Mouse (Mus musculus) kidney, postnatal 0 days (tissue): ENCODE results near the gene Morc4. TPM values are rescaled to one million over a fixed set of nuclear protein-coding genes. Genes with fewer than 3 reads are reported as not detected.

Experiments used
- ATAC-seq: fragments of 200-750 bp; cut with Nextera tagmentation; replicated peaks from 2 replicates; pipeline ENCODE4 v1.8.0; 2017; ENCODE audit warnings: low read depth, moderate number of reproducible peaks, moderate TSS enrichment, moderate library complexity; ENCODE audit not compliant: low FRiP score
- DNase-seq: peaks from one replicate; pipeline ENCODE4 v3.0.0-alpha.2; 2016; ENCODE audit warnings: low spot score
- H3K27ac ChIP-seq: fragments of 300-500 bp; sonication (generic); 2 replicates; pipeline ENCODE4 v1.5.1; 2014; ENCODE audit warnings: mild to moderate bottlenecking
- H3K27me3 ChIP-seq: fragments of 300-500 bp; sonication (generic); 2 replicates; pipeline ENCODE4 v1.6.1; 2014; ENCODE audit warnings: low read length, mixed read lengths; ENCODE audit not compliant: insufficient read depth
- H3K36me3 ChIP-seq: fragments of 300-500 bp; sonication (generic); 2 replicates; pipeline ENCODE4 v1.6.1; 2014; ENCODE audit warnings: low read length, mixed read lengths; ENCODE audit not compliant: insufficient read depth
- H3K4me1 ChIP-seq: fragments of 300-500 bp; sonication (generic); replicated peaks from 2 replicates; pipeline ENCODE4 v1.6.1; 2014; ENCODE audit warnings: antibody characterized with exemption, low read length, mixed read lengths; ENCODE audit not compliant: insufficient read depth
- H3K4me2 ChIP-seq: fragments of 300-500 bp; sonication (generic); 2 replicates; pipeline ENCODE4 v1.6.1; 2014; ENCODE audit warnings: mild to moderate bottlenecking, low read length, moderate library complexity, mixed read lengths
- H3K4me3 ChIP-seq: fragments of 300-500 bp; sonication (generic); replicated peaks from 2 replicates; pipeline ENCODE4 v1.5.1; 2014; ENCODE audit warnings: low read depth, low read length
- H3K9ac ChIP-seq: fragments of 300-500 bp; sonication (generic); 2 replicates; pipeline ENCODE4 v1.6.1; 2014; ENCODE audit warnings: low read depth, low read length
- H3K9me3 ChIP-seq: fragments of 300-500 bp; sonication (generic); replicated peaks from 2 replicates; pipeline ENCODE4 v1.6.1; 2016; ENCODE audit warnings: low read length, inconsistent platforms, mixed read lengths
- CTCF ChIP-seq: IDR thresholded peaks from 2 replicates; pipeline ENCODE4 v1.5.1; 2016; ENCODE audit warnings: antibody characterized with exemption, low read depth, mild to moderate bottlenecking, moderate library complexity
- WGBS: fragments of 180-500 bp; shearing (Covaris S2); extraction: QIAGEN DNeasy Blood & Tissue Kit; methylation state at CpG from one replicate; pipeline ENCODE4 v1.1.7; 2014; 5-methylcytosine and 5-hydroxymethylcytosine counted together
- polyA plus RNA-seq: library from polyadenylated mRNA; unstranded; fragments of >200 nt; fragmentation: Nextera tagmentation; extraction: Ambion mirVana; gene quantifications from 2 replicates; pipeline ENCODE4 v1.2.1, GENCODE M21; 2015

Gene Morc4
- polyA plus RNA-seq, 1 experiment from 2014 or later: 7.0 TPM

- Histone ChIP-seq H3K4me1 (no peaks in the 10 kb centered on the region), H3K27ac (peak overlapping the region; percentile 42; the same call in 1 of the 2 replicates), H3K36me3 (no peaks in the 10 kb centered on the region), H3K9me3 (no peaks in the 10 kb centered on the region), H3K4me3 (0 out of 2 replicates have a peak overlapping the region, but pooled peaks have one; percentile 5), H3K27me3 (no peaks in the 10 kb centered on the region), H3K9ac (no peak overlapping the region), H3K4me2 (no peak overlapping the region)
- 87% methylated on average over 10 of the region's 10 CpGs for WGBS
- TF ChIP-seq CTCF: no peak
- ATAC-seq: no peak
- DNase-seq: no peak
Observed at GRCm38 (mm10) chrX:139808501-139808900, 63.0 kb downstream of the Morc4 start.

DNA sequence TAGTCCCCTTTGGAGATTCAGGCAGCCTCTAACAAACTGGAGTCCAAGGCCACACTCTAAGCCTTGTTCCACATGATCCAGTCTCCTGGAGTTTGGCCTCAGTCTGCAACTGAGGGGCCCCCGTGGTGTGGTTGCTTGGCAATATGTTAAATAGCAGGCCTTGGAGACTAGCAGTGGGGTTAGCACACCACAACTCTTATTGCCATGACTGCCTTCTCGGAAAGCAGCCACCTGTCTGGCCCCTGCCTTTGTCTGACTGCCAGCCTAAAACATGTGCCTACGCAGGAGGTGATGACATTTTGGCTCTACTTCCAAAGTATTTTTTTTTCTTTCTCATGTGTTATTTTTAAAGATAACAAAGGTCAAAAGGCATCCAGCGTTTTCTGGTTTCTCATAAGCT is 63.4 kb downstream of the Morc4 start:
- Histone ChIP-seq H3K36me3 (no peaks in the 10 kb centered on the region), H3K27me3 (no peaks in the 10 kb centered on the region), H3K4me2 (no peak overlapping the region), H3K9ac (no peak overlapping the region), H3K9me3 (no peaks in the 10 kb centered on the region), H3K4me1 (no peaks in the 10 kb centered on the region), H3K27ac (peak overlapping the region; percentile 64), H3K4me3 (no peak overlapping the region)
- TF ChIP-seq CTCF: no peak
- 49% methylated on average over 4 of the region's 4 CpGs for WGBS
- ATAC-seq: peak; percentile 71
- DNase-seq: no peak

- 56% methylated on average over 2 of the region's 2 CpGs for WGBS
- no peak for DNase-seq
- ATAC-seq: peak; percentile 52
- Histone ChIP-seq H3K4me1 (no peaks in the 10 kb centered on the region), H3K27ac (0 out of 2 replicates have a peak overlapping the region, but pooled peaks have one; percentile 64), H3K4me2 (no peak overlapping the region), H3K4me3 (no peak overlapping the region), H3K36me3 (no peaks in the 10 kb centered on the region), H3K27me3 (no peaks in the 10 kb centered on the region), H3K9ac (no peak overlapping the region), H3K9me3 (no peaks in the 10 kb centered on the region)
- TF ChIP-seq CTCF: no peak
Observed at GRCm38 (mm10) chrX:139807391-139807790, 64.1 kb downstream of the Morc4 start.

GRCm38 (mm10) chrX:139805918-139806317 is 65.6 kb downstream of the Morc4 start:
- no peaks in the 10 kb centered on the region for H3K36me3 ChIP-seq
- WGBS: 65% methylated on average over 4 of the region's 4 CpGs
- DNase-seq: no peak
- no peaks in the 10 kb centered on the region for H3K9me3 ChIP-seq
- H3K27ac ChIP-seq: no peak overlapping the region
- no peak overlapping the region for H3K4me2 ChIP-seq
- ATAC-seq: peak; percentile 71
- no peaks in the 10 kb centered on the region for H3K4me1 ChIP-seq
- no peaks in the 10 kb centered on the region for H3K27me3 ChIP-seq
- no peak overlapping the region for H3K4me3 ChIP-seq
- H3K9ac ChIP-seq: no peak overlapping the region
- TF ChIP-seq CTCF: no peak

DNA sequence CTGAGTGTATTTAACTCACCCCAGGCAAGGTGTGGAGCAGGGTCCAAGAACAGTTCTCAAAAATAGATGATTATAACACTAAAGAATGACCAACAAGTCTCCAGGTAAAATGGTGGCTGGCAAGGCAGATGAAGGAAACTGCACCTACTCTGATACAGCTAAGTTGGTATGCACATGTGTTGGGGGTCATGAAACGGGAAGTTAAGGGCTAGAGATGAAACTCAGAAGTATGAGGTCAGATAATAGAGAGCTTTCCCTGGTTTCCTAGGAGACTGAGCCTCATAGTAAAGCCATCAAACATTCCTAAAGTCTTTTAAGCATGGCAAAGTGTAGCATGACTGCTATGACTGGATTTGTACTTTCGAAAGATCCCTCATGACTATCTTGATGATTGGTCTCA is 68.4 kb downstream of the Morc4 start:
- no peaks in the 10 kb centered on the region for H3K36me3 ChIP-seq
- ATAC-seq: no peak
- no peak for DNase-seq
- no peaks in the 10 kb centered on the region for H3K27me3 ChIP-seq
- no peak for TF ChIP-seq CTCF
- H3K9ac ChIP-seq: no peak overlapping the region
- WGBS: 66% methylated on average over 2 of the region's 2 CpGs
- H3K4me3 ChIP-seq: no peak overlapping the region
- no peaks in the 10 kb centered on the region for H3K4me1 ChIP-seq
- no peaks in the 10 kb centered on the region for H3K9me3 ChIP-seq
- H3K27ac ChIP-seq: no peak overlapping the region
- no peak overlapping the region for H3K4me2 ChIP-seq

- DNase-seq (no peak), ATAC-seq (no peak)
- 76% methylated on average over 8 of the region's 8 CpGs for WGBS
- H3K4me3 ChIP-seq: no peak within 1 kb of the TSS
- H3K9me3 ChIP-seq: no peaks in the 10 kb centered on the region
- H3K4me1 ChIP-seq: no peaks in the 10 kb centered on the region
- no peak within 1 kb of the TSS for H3K9ac ChIP-seq
- H3K27me3 ChIP-seq: no peaks in the 10 kb centered on the region
- H3K36me3 ChIP-seq: no peaks in the 10 kb centered on the region
- no peak within 1 kb of the TSS for H3K27ac ChIP-seq
- H3K4me2 ChIP-seq: no peak within 1 kb of the TSS
- TF ChIP-seq CTCF: no peak
Observed at GRCm38 (mm10) chrX:139800406-139800878, 71.0 kb downstream of the Morc4 start, which contains the start of gene Cldn2. Cldn2 (plus strand) TSS chrX:139800828.

- no peaks in the 10 kb centered on the region for H3K9me3 ChIP-seq
- ATAC-seq: no peak; the same call in 1 of the 2 replicates
- H3K4me2 ChIP-seq: no peak overlapping the region
- no peaks in the 10 kb centered on the region for H3K4me1 ChIP-seq
- no peak overlapping the region for H3K27ac ChIP-seq
- H3K36me3 ChIP-seq: no peaks in the 10 kb centered on the region
- DNase-seq: no peak
- 79% methylated on average over 3 of the region's 3 CpGs for WGBS
- H3K27me3 ChIP-seq: no peaks in the 10 kb centered on the region
- no peak overlapping the region for H3K9ac ChIP-seq
- TF ChIP-seq CTCF: no peak
- H3K4me3 ChIP-seq: no peak overlapping the region
Observed at GRCm38 (mm10) chrX:139799953-139800352, 71.5 kb downstream of the Morc4 start.
